Mouse (Mus musculus): ENCODE measurements around the gene Cep104.

GRCm38 (mm10) chr4:154042577-154042976 lies 67.6 kb downstream of the Cep104 start, which contains the start of gene Ccdc27:
- no peak for TF ChIP-seq CEBPB (IDR thresholded peaks at IDR 0.05; ENCODE audit: low read depth)
- no peak for TF ChIP-seq CTCF (IDR thresholded peaks at IDR 0.05; ENCODE audit: control insufficient read depth, insufficient read depth, insufficient read length)
- TF ChIP-seq MAX (IDR thresholded peaks at IDR 0.05), result no peak
- no peak for TF ChIP-seq MYOG (IDR thresholded peaks at IDR 0.05; ENCODE audit: control insufficient read depth, extremely low read depth, insufficient read length)
- no peak for TF ChIP-seq USF1 (IDR thresholded peaks at IDR 0.05; ENCODE audit: low read depth)
- no peak for TF ChIP-seq FOSL1 (IDR thresholded peaks at IDR 0.05; ENCODE audit: insufficient read depth, low read length, poor library complexity, severe bottlenecking)
